Mouse (Mus musculus): ENCODE measurements around the gene Asb4.

DNA sequence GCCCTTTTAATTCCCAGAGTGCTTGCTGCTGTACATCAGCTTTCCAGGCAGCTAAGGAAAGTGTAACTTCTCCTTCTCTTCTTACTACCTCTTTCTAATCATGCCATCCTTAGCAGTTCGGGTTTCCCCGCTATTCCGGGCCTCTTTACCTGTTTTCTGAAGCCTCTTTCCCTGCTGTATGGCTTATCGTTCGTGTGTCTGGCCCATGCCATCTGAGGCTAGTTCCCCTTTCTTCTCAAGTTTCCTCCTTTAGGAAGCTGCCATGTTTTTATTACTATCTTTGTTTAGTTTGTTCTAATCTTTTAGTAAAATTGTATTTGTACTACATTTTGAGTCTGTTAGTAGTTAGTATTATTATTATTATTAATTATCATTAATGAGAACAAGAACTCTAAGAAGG is 17.3 kb upstream of the Asb4 start:
- TF ChIP-seq EP300 (IDR thresholded peaks at IDR 0.05; ENCODE audit: low read depth) (no peak), CTCF (IDR thresholded peaks at IDR 0.05; ENCODE audit: low read depth) (no peak)

All from liver, postnatal 0 days (tissue).